Mouse (Mus musculus): ENCODE measurements at regions not wholly inside any gene's neighbourhood (a gene's known extent, or its start where the extent isn't known, plus 50 kb on each side); places are given as distances from the start of the nearest gene placed in this dataset.

DNA sequence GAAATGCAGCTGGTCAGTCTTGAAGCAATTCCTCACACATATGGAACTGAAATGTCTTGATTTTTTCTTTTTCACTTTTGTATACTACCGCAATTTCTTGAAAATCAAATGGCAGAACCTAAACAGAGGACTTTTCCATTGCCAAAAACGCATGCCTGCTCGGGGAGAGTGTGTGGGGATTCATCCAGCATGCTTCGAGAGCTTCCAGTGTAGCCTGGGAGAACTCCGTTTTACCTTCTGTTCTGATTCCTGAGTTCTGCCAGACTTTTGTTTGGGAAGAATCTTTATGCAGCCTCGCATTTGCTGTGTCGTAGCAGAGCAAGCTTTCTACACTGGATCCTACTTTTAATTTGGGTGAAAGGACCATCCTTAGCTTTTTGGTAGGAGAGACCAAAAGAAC, 461.4 kb downstream of the Lmo4 start:
- Histone ChIP-seq H3K4me1 (replicated peaks; ENCODE audit: control insufficient read depth, insufficient read depth, low read length) (no peaks in the 10 kb centered on the region), H3K27me3 (ENCODE audit: control insufficient read depth, insufficient read depth, low read length) (no peaks in the 10 kb centered on the region), H3K27ac (ENCODE audit: low read depth, low read length) (no peak overlapping the region), H3K4me2 (replicated peaks; ENCODE audit: low read depth, low read length) (no peak overlapping the region), H3K9me3 (ENCODE audit: control insufficient read depth, low read length) (no peaks in the 10 kb centered on the region), H3K9ac (ENCODE audit: low read depth, low read length) (no peak overlapping the region), H3K36me3 (ENCODE audit: control insufficient read depth, insufficient read depth, low read length) (no peaks in the 10 kb centered on the region), H3K4me3 (ENCODE audit: low read depth, low read length) (no peak overlapping the region)
- ATAC-seq (ENCODE audit: low FRiP score) (no peak), DNase-seq (ENCODE audit: low spot score) (no peak)
- 83% methylated on average over 7 of the region's 7 CpGs for WGBS

DNA sequence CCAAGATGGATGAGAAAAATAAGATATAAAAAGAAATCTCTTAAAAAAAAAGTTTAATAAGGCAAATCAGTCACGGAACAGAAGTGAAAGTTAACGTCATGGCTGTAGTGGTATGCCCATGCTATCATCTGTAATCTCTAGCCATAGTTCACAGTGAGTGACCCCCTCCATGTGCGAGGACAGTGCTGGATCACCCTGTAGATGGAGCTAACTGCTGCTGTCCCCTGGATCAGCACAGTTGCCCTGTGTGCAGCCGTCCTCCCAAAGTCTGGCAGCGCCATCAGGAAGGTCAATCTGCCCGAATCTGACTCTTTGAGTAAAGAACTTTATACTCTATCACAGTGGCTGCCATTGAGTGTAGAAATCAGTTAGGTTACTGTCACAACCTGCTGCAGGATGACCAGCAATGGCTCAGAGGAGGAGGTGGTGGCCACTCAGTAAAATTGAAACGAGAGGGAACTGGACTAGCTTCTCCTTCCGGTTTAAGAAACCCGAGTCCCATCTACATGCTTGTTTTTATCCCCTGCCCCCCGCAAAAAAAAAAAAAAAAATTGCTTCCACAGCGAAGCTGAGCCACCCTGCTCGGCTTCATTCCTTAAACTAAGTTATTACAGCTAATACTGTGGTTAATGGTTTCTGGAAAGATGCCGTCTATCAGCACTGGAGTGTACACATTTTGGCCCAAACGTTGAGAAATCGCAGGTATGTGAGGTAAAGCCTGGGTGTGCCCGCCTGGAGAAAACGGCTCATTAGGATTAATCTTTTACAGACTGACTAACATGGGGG, 462.0 kb downstream of the Lmo4 start:
- DNase-seq (ENCODE audit: low spot score): no peak
- Histone ChIP-seq H3K27me3 (ENCODE audit: control insufficient read depth, insufficient read depth, low read length) (no peaks in the 10 kb centered on the region), H3K9ac (ENCODE audit: low read depth, low read length) (no peak overlapping the region), H3K4me1 (replicated peaks; ENCODE audit: control insufficient read depth, insufficient read depth, low read length) (no peaks in the 10 kb centered on the region), H3K4me2 (replicated peaks; ENCODE audit: low read depth, low read length) (no peak overlapping the region), H3K36me3 (ENCODE audit: control insufficient read depth, insufficient read depth, low read length) (no peaks in the 10 kb centered on the region), H3K4me3 (ENCODE audit: low read depth, low read length) (no peak overlapping the region), H3K9me3 (ENCODE audit: control insufficient read depth, low read length) (no peaks in the 10 kb centered on the region), H3K27ac (ENCODE audit: low read depth, low read length) (no peak overlapping the region)
- no peak for ATAC-seq (ENCODE audit: low FRiP score)
- 76% methylated on average over 17 of the region's 17 CpGs for WGBS

- DNase-seq (ENCODE audit: low spot score) (no peak), ATAC-seq (ENCODE audit: low FRiP score) (no peak)
- no peak overlapping the region for H3K27ac ChIP-seq (ENCODE audit: low read depth, low read length)
- no peak overlapping the region for H3K4me2 ChIP-seq (replicated peaks; ENCODE audit: low read depth, low read length)
- H3K9ac ChIP-seq (ENCODE audit: low read depth, low read length): no peak overlapping the region
- WGBS: 65% methylated on average over 3 of the region's 3 CpGs
- H3K4me1 ChIP-seq (replicated peaks; ENCODE audit: control insufficient read depth, insufficient read depth, low read length): no peaks in the 10 kb centered on the region
- H3K4me3 ChIP-seq (ENCODE audit: low read depth, low read length): no peak overlapping the region
- no peaks in the 10 kb centered on the region for H3K9me3 ChIP-seq (ENCODE audit: control insufficient read depth, low read length)
- no peaks in the 10 kb centered on the region for H3K36me3 ChIP-seq (ENCODE audit: control insufficient read depth, insufficient read depth, low read length)
- no peaks in the 10 kb centered on the region for H3K27me3 ChIP-seq (ENCODE audit: control insufficient read depth, insufficient read depth, low read length)
Measured at GRCm38 (mm10) chr3:143738676-143739075, 466.3 kb downstream of the Lmo4 start.

GRCm38 (mm10) chr3:143737844-143738243, 467.2 kb downstream of the Lmo4 start:
- WGBS: 83% methylated on average over 6 of the region's 6 CpGs
- H3K27ac ChIP-seq (ENCODE audit: low read depth, low read length): no peak overlapping the region
- H3K4me3 ChIP-seq (ENCODE audit: low read depth, low read length): no peak overlapping the region
- DNase-seq (ENCODE audit: low spot score) (no peak), ATAC-seq (ENCODE audit: low FRiP score) (no peak)
- H3K36me3 ChIP-seq (ENCODE audit: control insufficient read depth, insufficient read depth, low read length): no peaks in the 10 kb centered on the region
- H3K4me1 ChIP-seq (replicated peaks; ENCODE audit: control insufficient read depth, insufficient read depth, low read length): no peaks in the 10 kb centered on the region
- H3K27me3 ChIP-seq (ENCODE audit: control insufficient read depth, insufficient read depth, low read length): no peaks in the 10 kb centered on the region
- H3K9me3 ChIP-seq (ENCODE audit: control insufficient read depth, low read length): no peaks in the 10 kb centered on the region
- H3K4me2 ChIP-seq (replicated peaks; ENCODE audit: low read depth, low read length): no peak overlapping the region
- no peak overlapping the region for H3K9ac ChIP-seq (ENCODE audit: low read depth, low read length)

DNA sequence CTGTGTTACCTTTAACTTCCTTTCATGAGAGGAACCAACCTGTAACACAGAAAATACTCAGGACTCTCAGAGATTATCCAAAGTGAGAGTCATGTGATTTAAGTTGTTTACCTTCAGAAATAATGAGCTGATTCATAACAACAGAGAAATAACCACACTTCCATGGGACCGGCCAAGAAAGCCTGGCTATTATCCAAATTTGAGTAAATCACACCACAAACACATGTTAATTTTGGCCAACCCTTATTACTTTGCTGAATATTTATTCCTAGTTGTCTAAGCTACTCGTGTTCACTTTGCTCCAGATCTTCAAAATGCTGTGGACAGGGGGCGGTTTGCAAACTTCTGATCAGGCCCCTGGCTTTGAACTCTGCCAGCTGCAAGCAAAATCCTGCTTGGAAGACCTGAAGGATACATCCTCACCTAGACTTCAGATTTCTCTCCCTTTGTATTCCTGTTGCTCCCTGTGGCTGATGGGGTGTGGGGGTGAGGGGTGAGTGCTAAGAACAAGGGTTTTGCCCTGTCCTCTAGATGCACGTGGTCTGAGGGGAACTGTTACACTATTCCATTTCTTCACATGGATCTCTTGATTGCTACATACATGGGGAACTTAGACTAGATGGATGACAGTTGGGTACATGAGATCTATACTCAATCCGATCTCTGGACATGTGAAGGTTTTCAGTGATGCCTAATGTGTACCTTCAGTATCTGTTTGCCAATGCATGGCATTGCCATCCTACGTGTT, 468.2 kb downstream of the Lmo4 start:
- no peak overlapping the region for H3K27ac ChIP-seq (ENCODE audit: low read depth, low read length)
- H3K4me3 ChIP-seq (ENCODE audit: low read depth, low read length): no peak overlapping the region
- no peaks in the 10 kb centered on the region for H3K4me1 ChIP-seq (replicated peaks; ENCODE audit: control insufficient read depth, insufficient read depth, low read length)
- no peaks in the 10 kb centered on the region for H3K27me3 ChIP-seq (ENCODE audit: control insufficient read depth, insufficient read depth, low read length)
- WGBS: 90% methylated on average over 6 of the region's 6 CpGs
- H3K36me3 ChIP-seq (ENCODE audit: control insufficient read depth, insufficient read depth, low read length): no peaks in the 10 kb centered on the region
- no peak overlapping the region for H3K4me2 ChIP-seq (replicated peaks; ENCODE audit: low read depth, low read length)
- H3K9ac ChIP-seq (ENCODE audit: low read depth, low read length): no peak overlapping the region
- H3K9me3 ChIP-seq (ENCODE audit: control insufficient read depth, low read length): no peaks in the 10 kb centered on the region
- ATAC-seq (ENCODE audit: low FRiP score) (no peak), DNase-seq (ENCODE audit: low spot score) (no peak)

DNA sequence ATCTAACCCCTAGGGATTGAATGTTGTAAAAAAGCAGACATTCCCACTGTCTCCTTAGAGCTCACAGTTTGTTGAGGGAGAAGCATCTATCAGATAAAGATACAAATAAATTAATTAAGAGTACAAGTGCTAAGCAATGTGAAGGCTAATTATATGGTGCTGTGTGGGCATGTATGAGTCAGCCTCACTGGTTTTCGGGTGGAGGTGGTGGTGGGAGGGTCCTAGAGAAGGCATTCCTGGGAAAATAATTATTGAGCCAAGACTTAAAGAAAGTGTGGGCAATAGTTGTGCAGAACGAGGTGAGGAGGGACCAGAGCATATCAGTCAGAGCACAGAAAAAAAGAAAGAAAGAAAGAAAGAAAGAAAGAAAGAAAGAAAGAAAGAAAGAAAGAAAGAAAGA, 470.2 kb downstream of the Lmo4 start:
- ATAC-seq (ENCODE audit: low FRiP score): no peak
- H3K4me1 ChIP-seq (replicated peaks; ENCODE audit: control insufficient read depth, insufficient read depth, low read length): no peaks in the 10 kb centered on the region
- H3K27ac ChIP-seq (ENCODE audit: low read depth, low read length): no peak overlapping the region
- no peaks in the 10 kb centered on the region for H3K36me3 ChIP-seq (ENCODE audit: control insufficient read depth, insufficient read depth, low read length)
- H3K9ac ChIP-seq (ENCODE audit: low read depth, low read length): no peak overlapping the region
- H3K4me2 ChIP-seq (replicated peaks; ENCODE audit: low read depth, low read length): no peak overlapping the region
- WGBS: 71% methylated on average over 2 of the region's 2 CpGs
- H3K9me3 ChIP-seq (ENCODE audit: control insufficient read depth, low read length): no peaks in the 10 kb centered on the region
- no peaks in the 10 kb centered on the region for H3K27me3 ChIP-seq (ENCODE audit: control insufficient read depth, insufficient read depth, low read length)
- DNase-seq (ENCODE audit: low spot score): no peak
- H3K4me3 ChIP-seq (ENCODE audit: low read depth, low read length): no peak overlapping the region

DNA sequence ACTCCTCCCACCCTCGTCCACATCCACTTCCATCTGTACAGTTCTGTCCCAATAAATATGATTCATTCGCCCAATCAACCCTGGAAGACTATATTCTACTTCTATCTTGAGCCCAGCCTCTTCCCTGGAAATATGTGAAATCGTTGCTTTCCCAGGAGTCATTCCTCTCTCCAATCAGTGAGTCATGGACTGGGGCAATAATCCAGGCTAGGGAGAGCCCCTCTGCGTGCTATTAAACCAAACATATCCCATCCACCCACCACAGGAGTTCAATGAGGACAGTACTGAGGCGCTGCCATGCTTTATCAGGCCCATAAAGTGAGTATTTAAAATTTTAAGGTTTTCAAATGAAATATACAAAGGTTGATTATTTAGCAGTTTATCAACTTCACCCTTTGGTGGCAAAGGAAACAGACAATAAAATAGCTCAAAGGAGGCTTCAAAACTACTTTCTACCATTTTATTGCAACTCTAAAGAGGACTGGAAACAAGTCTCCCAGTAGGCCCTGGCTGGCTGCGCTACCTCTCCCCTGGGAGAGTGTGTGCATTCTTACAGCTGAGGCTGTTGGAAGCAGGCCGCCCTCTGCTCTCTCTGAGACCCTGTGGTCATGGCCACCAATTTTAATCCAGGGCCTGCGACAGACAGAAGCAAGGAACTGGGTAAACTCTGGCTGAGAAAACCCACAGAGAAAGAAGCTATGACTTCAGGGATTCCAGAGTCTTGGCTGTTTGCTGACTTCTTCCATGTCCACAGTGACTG, 471.9 kb downstream of the Lmo4 start:
- ATAC-seq (ENCODE audit: low FRiP score) (no peak), DNase-seq (ENCODE audit: low spot score) (no peak)
- 83% methylated on average over 8 of the region's 8 CpGs for WGBS
- Histone ChIP-seq H3K4me2 (replicated peaks; ENCODE audit: low read depth, low read length) (no peak overlapping the region), H3K4me1 (replicated peaks; ENCODE audit: control insufficient read depth, insufficient read depth, low read length) (no peaks in the 10 kb centered on the region), H3K27me3 (ENCODE audit: control insufficient read depth, insufficient read depth, low read length) (no peaks in the 10 kb centered on the region), H3K4me3 (ENCODE audit: low read depth, low read length) (no peak overlapping the region), H3K9me3 (ENCODE audit: control insufficient read depth, low read length) (no peaks in the 10 kb centered on the region), H3K36me3 (ENCODE audit: control insufficient read depth, insufficient read depth, low read length) (no peaks in the 10 kb centered on the region), H3K27ac (ENCODE audit: low read depth, low read length) (no peak overlapping the region), H3K9ac (ENCODE audit: low read depth, low read length) (no peak overlapping the region)

DNA sequence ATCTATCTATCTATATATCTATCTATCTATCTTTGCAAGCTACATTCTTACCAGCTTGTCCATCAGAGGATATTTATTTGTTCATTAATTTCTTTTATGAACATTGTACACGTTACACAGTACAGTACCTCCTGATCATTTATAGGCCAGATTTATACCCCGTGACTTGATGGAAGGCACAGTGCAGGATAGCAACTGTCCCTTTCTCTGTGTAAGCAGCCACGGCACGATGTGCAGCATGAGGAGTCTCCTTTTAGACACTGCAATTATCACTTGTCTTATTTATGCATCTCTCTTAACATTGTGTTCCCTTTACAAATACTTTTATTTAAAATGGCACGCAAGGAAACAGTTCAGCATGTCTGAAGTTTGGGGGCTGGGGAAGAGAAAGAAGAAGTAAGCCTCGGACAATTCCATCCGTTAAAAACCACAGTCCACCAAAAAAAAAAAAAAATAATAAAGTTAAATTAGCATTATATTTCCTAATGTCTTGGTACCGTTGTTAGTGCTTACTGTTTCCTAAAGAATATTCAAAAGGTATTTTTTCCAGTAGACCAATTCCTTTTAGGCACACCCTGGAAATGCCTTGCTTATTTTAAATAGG, 475.4 kb downstream of the Lmo4 start:
- Histone ChIP-seq H3K36me3 (ENCODE audit: control insufficient read depth, insufficient read depth, low read length) (no peaks in the 10 kb centered on the region), H3K27ac (ENCODE audit: low read depth, low read length) (no peak overlapping the region), H3K9me3 (ENCODE audit: control insufficient read depth, low read length) (no peaks in the 10 kb centered on the region), H3K4me3 (ENCODE audit: low read depth, low read length) (no peak overlapping the region), H3K4me2 (replicated peaks; ENCODE audit: low read depth, low read length) (no peak overlapping the region), H3K4me1 (replicated peaks; ENCODE audit: control insufficient read depth, insufficient read depth, low read length) (no peaks in the 10 kb centered on the region), H3K9ac (ENCODE audit: low read depth, low read length) (no peak overlapping the region), H3K27me3 (ENCODE audit: control insufficient read depth, insufficient read depth, low read length) (no peaks in the 10 kb centered on the region)
- DNase-seq (ENCODE audit: low spot score) (no peak), ATAC-seq (ENCODE audit: low FRiP score) (no peak)
- 80% methylated on average over 8 of the region's 8 CpGs for WGBS

Data from hindbrain, embryonic 11.5 days (tissue).